Mouse (Mus musculus): ENCODE results near the gene St6galnac3. TPM values are rescaled to one million over a fixed set of nuclear protein-coding genes. Genes with fewer than 3 reads are reported as not detected.
"Not testable (repeated sequence)": the region's sequence is repeated elsewhere in the genome, so short reads cannot be mapped to it uniquely, and the experiment has no call there.

The St6galnac3 gene
- polyA plus RNA-seq, 1 experiment: 15.6 TPM

GRCm38 (mm10) chr3:153397726-153398125, 327.2 kb downstream of the St6galnac3 start:
- no peak for TF ChIP-seq POLR2A (IDR thresholded peaks at IDR 0.05; ENCODE audit: borderline replicate concordance, extremely low read depth, insufficient read depth, insufficient read length, poor library complexity, severe bottlenecking)
- TF ChIP-seq CTCF (IDR thresholded peaks at IDR 0.05; ENCODE audit: borderline replicate concordance, extremely low read depth, insufficient read depth, insufficient read length): no peak
- DNase-seq (ENCODE audit: low read depth): peak; percentile 71

- no peak for TF ChIP-seq POLR2A (IDR thresholded peaks at IDR 0.05; ENCODE audit: borderline replicate concordance, extremely low read depth, insufficient read depth, insufficient read length, poor library complexity, severe bottlenecking)
- TF ChIP-seq CTCF (IDR thresholded peaks at IDR 0.05; ENCODE audit: borderline replicate concordance, extremely low read depth, insufficient read depth, insufficient read length): no peak
- peak; percentile 54 for DNase-seq (ENCODE audit: low read depth)
Measured at GRCm38 (mm10) chr3:153396375-153397068, 328.5 kb downstream of the St6galnac3 start.

- DNase-seq (ENCODE audit: low read depth): no peak
- no peak for TF ChIP-seq POLR2A (IDR thresholded peaks at IDR 0.05; ENCODE audit: borderline replicate concordance, extremely low read depth, insufficient read depth, insufficient read length, poor library complexity, severe bottlenecking)
- no peak for TF ChIP-seq CTCF (IDR thresholded peaks at IDR 0.05; ENCODE audit: borderline replicate concordance, extremely low read depth, insufficient read depth, insufficient read length)
Measured at GRCm38 (mm10) chr3:153395351-153395750, 329.6 kb downstream of the St6galnac3 start.

GRCm38 (mm10) chr3:153394751-153395150, 330.2 kb downstream of the St6galnac3 start:
- DNase-seq (ENCODE audit: low read depth): no peak
- no peak for TF ChIP-seq CTCF (IDR thresholded peaks at IDR 0.05; ENCODE audit: borderline replicate concordance, extremely low read depth, insufficient read depth, insufficient read length)
- no peak for TF ChIP-seq POLR2A (IDR thresholded peaks at IDR 0.05; ENCODE audit: borderline replicate concordance, extremely low read depth, insufficient read depth, insufficient read length, poor library complexity, severe bottlenecking)

- TF ChIP-seq CTCF (IDR thresholded peaks at IDR 0.05; ENCODE audit: borderline replicate concordance, extremely low read depth, insufficient read depth, insufficient read length) (no peak), POLR2A (IDR thresholded peaks at IDR 0.05; ENCODE audit: borderline replicate concordance, extremely low read depth, insufficient read depth, insufficient read length, poor library complexity, severe bottlenecking) (no peak)
- no peak for DNase-seq (ENCODE audit: low read depth)
Measured at GRCm38 (mm10) chr3:153394224-153394623, 330.8 kb downstream of the St6galnac3 start.

GRCm38 (mm10) chr3:153391451-153391850, 333.5 kb downstream of the St6galnac3 start:
- not testable (repeated sequence) for DNase-seq (ENCODE audit: low read depth)

- not testable (repeated sequence) for DNase-seq (ENCODE audit: low read depth)
Measured at GRCm38 (mm10) chr3:153384651-153385050, 340.3 kb downstream of the St6galnac3 start.

GRCm38 (mm10) chr3:153383656-153384055, 341.3 kb downstream of the St6galnac3 start:
- no peak for DNase-seq (ENCODE audit: low read depth)
- no peak for TF ChIP-seq POLR2A (IDR thresholded peaks at IDR 0.05; ENCODE audit: borderline replicate concordance, extremely low read depth, insufficient read depth, insufficient read length, poor library complexity, severe bottlenecking)
- TF ChIP-seq CTCF (IDR thresholded peaks at IDR 0.05; ENCODE audit: borderline replicate concordance, extremely low read depth, insufficient read depth, insufficient read length): no peak

- peak; percentile 75 for DNase-seq (ENCODE audit: low read depth)
- TF ChIP-seq POLR2A (IDR thresholded peaks at IDR 0.05; ENCODE audit: borderline replicate concordance, extremely low read depth, insufficient read depth, insufficient read length, poor library complexity, severe bottlenecking) (no peak), CTCF (IDR thresholded peaks at IDR 0.05; ENCODE audit: borderline replicate concordance, extremely low read depth, insufficient read depth, insufficient read length) (no peak)
Measured at GRCm38 (mm10) chr3:153365057-153365755, 359.8 kb downstream of the St6galnac3 start.

- no peak for DNase-seq (ENCODE audit: low read depth)
- TF ChIP-seq POLR2A (IDR thresholded peaks at IDR 0.05; ENCODE audit: borderline replicate concordance, extremely low read depth, insufficient read depth, insufficient read length, poor library complexity, severe bottlenecking): no peak
- no peak for TF ChIP-seq CTCF (IDR thresholded peaks at IDR 0.05; ENCODE audit: borderline replicate concordance, extremely low read depth, insufficient read depth, insufficient read length)
Measured at GRCm38 (mm10) chr3:153364366-153364765, 360.6 kb downstream of the St6galnac3 start.

- no peak for DNase-seq (ENCODE audit: low read depth)
- TF ChIP-seq CTCF (IDR thresholded peaks at IDR 0.05; ENCODE audit: borderline replicate concordance, extremely low read depth, insufficient read depth, insufficient read length): no peak
- no peak for TF ChIP-seq POLR2A (IDR thresholded peaks at IDR 0.05; ENCODE audit: borderline replicate concordance, extremely low read depth, insufficient read depth, insufficient read length, poor library complexity, severe bottlenecking)
Measured at GRCm38 (mm10) chr3:153359966-153360365, 365.0 kb downstream of the St6galnac3 start.

- no peak for DNase-seq (ENCODE audit: low read depth)
- TF ChIP-seq CTCF (IDR thresholded peaks at IDR 0.05; ENCODE audit: borderline replicate concordance, extremely low read depth, insufficient read depth, insufficient read length) (no peak), POLR2A (IDR thresholded peaks at IDR 0.05; ENCODE audit: borderline replicate concordance, extremely low read depth, insufficient read depth, insufficient read length, poor library complexity, severe bottlenecking) (no peak)
Measured at GRCm38 (mm10) chr3:153356071-153356470, 368.9 kb downstream of the St6galnac3 start.
